Mouse (Mus musculus): ENCODE results near the gene Nt5c2. TPM values are rescaled to one million over a fixed set of nuclear protein-coding genes. Genes with fewer than 3 reads are reported as not detected.

Gene Nt5c2
- polyA plus RNA-seq, 1 experiment from 2014 or later = 142 TPM

- 0 out of 2 replicates have a peak, but pooled peaks have one; percentile 45 for ATAC-seq (replicated peaks; ENCODE audit: extremely low read depth, insufficient read depth, low FRiP score)
- peak overlapping the region; percentile 33 for H3K4me2 ChIP-seq (ENCODE audit: low read depth, low read length)
- H3K4me1 ChIP-seq (ENCODE audit: control insufficient read depth, insufficient read depth, low read length) = peaks cover 9% of the 10 kb centered on the region
- no peaks in the 10 kb centered on the region for H3K9me3 ChIP-seq (replicated peaks; ENCODE audit: control insufficient read depth, low read length)
- peak overlapping the region; percentile 34 for H3K27ac ChIP-seq (ENCODE audit: low read length)
- no peak overlapping the region for H3K9ac ChIP-seq (ENCODE audit: low read length)
- no peaks in the 10 kb centered on the region for H3K36me3 ChIP-seq (ENCODE audit: control insufficient read depth, insufficient read depth)
- no peak overlapping the region for H3K4me3 ChIP-seq (ENCODE audit: low read length)
- whole genome bisulfite sequencing = 58% methylated on average over 16 of the region's 16 CpGs
- no peaks in the 10 kb centered on the region for H3K27me3 ChIP-seq (ENCODE audit: control insufficient read depth, insufficient read depth, low read length)
Measured at GRCm38 (mm10) chr19:46988231-46989087, 26.5 kb downstream of the Nt5c2 start.

GRCm38 (mm10) chr19:46987646-46988045, 27.3 kb downstream of the Nt5c2 start:
- Histone ChIP-seq H3K4me2 (ENCODE audit: low read depth, low read length) (no peak overlapping the region; the same call in 1 of the 2 replicates), H3K9ac (ENCODE audit: low read length) (no peak overlapping the region), H3K9me3 (replicated peaks; ENCODE audit: control insufficient read depth, low read length) (no peaks in the 10 kb centered on the region), H3K36me3 (ENCODE audit: control insufficient read depth, insufficient read depth) (no peaks in the 10 kb centered on the region), H3K4me1 (ENCODE audit: control insufficient read depth, insufficient read depth, low read length) (peaks cover 9% of the 10 kb centered on the region), H3K27me3 (ENCODE audit: control insufficient read depth, insufficient read depth, low read length) (no peaks in the 10 kb centered on the region), H3K27ac (ENCODE audit: low read length) (no peak overlapping the region), H3K4me3 (ENCODE audit: low read length) (no peak overlapping the region)
- 50% methylated on average over 6 of the region's 6 CpGs for WGBS
- no peak for ATAC-seq (replicated peaks; ENCODE audit: extremely low read depth, insufficient read depth, low FRiP score)

- no peaks in the 10 kb centered on the region for H3K9me3 ChIP-seq (replicated peaks; ENCODE audit: control insufficient read depth, low read length)
- H3K27ac ChIP-seq (ENCODE audit: low read length) = no peak overlapping the region
- H3K36me3 ChIP-seq (ENCODE audit: control insufficient read depth, insufficient read depth) = no peaks in the 10 kb centered on the region
- no peak for ATAC-seq (replicated peaks; ENCODE audit: extremely low read depth, insufficient read depth, low FRiP score)
- 79% methylated on average over 13 of the region's 13 CpGs for WGBS
- H3K4me1 ChIP-seq (ENCODE audit: control insufficient read depth, insufficient read depth, low read length) = peaks cover 9% of the 10 kb centered on the region
- no peak overlapping the region for H3K4me3 ChIP-seq (ENCODE audit: low read length)
- no peak overlapping the region for H3K9ac ChIP-seq (ENCODE audit: low read length)
- H3K27me3 ChIP-seq (ENCODE audit: control insufficient read depth, insufficient read depth, low read length) = no peaks in the 10 kb centered on the region
- H3K4me2 ChIP-seq (ENCODE audit: low read depth, low read length) = no peak overlapping the region
Measured at GRCm38 (mm10) chr19:46984726-46985622, 30.0 kb downstream of the Nt5c2 start.

GRCm38 (mm10) chr19:46983966-46984380, 31.0 kb downstream of the Nt5c2 start:
- Histone ChIP-seq H3K9ac (ENCODE audit: low read length) (no peak overlapping the region), H3K4me3 (ENCODE audit: low read length) (no peak overlapping the region), H3K4me2 (ENCODE audit: low read depth, low read length) (no peak overlapping the region), H3K27ac (ENCODE audit: low read length) (no peak overlapping the region), H3K36me3 (ENCODE audit: control insufficient read depth, insufficient read depth) (no peaks in the 10 kb centered on the region), H3K9me3 (replicated peaks; ENCODE audit: control insufficient read depth, low read length) (no peaks in the 10 kb centered on the region), H3K27me3 (ENCODE audit: control insufficient read depth, insufficient read depth, low read length) (no peaks in the 10 kb centered on the region), H3K4me1 (ENCODE audit: control insufficient read depth, insufficient read depth, low read length) (peaks cover 13% of the 10 kb centered on the region)
- ATAC-seq (replicated peaks; ENCODE audit: extremely low read depth, insufficient read depth, low FRiP score) = no peak
- 46% methylated on average over 11 of the region's 11 CpGs for WGBS

- no peaks in the 10 kb centered on the region for H3K9me3 ChIP-seq (replicated peaks; ENCODE audit: control insufficient read depth, low read length)
- H3K27me3 ChIP-seq (ENCODE audit: control insufficient read depth, insufficient read depth, low read length) = no peaks in the 10 kb centered on the region
- H3K4me2 ChIP-seq (ENCODE audit: low read depth, low read length) = no peak overlapping the region
- no peaks in the 10 kb centered on the region for H3K36me3 ChIP-seq (ENCODE audit: control insufficient read depth, insufficient read depth)
- H3K27ac ChIP-seq (ENCODE audit: low read length) = no peak overlapping the region
- ATAC-seq (replicated peaks; ENCODE audit: extremely low read depth, insufficient read depth, low FRiP score) = no peak
- 60% methylated on average over 14 of the region's 14 CpGs for WGBS
- H3K4me3 ChIP-seq (ENCODE audit: low read length) = no peak overlapping the region
- peaks cover 13% of the 10 kb centered on the region for H3K4me1 ChIP-seq (ENCODE audit: control insufficient read depth, insufficient read depth, low read length)
- H3K9ac ChIP-seq (ENCODE audit: low read length) = 0 out of 2 replicates have a peak overlapping the region, but pooled peaks have one; percentile 5
Measured at GRCm38 (mm10) chr19:46983352-46983965, 31.5 kb downstream of the Nt5c2 start.

GRCm38 (mm10) chr19:46981462-46981861, 33.5 kb downstream of the Nt5c2 start:
- Histone ChIP-seq H3K4me2 (ENCODE audit: low read depth, low read length) (no peak overlapping the region), H3K4me1 (ENCODE audit: control insufficient read depth, insufficient read depth, low read length) (peaks cover 13% of the 10 kb centered on the region), H3K27me3 (ENCODE audit: control insufficient read depth, insufficient read depth, low read length) (no peaks in the 10 kb centered on the region), H3K4me3 (ENCODE audit: low read length) (no peak overlapping the region), H3K9ac (ENCODE audit: low read length) (no peak overlapping the region), H3K9me3 (replicated peaks; ENCODE audit: control insufficient read depth, low read length) (no peaks in the 10 kb centered on the region), H3K27ac (ENCODE audit: low read length) (no peak overlapping the region), H3K36me3 (ENCODE audit: control insufficient read depth, insufficient read depth) (no peaks in the 10 kb centered on the region)
- ATAC-seq (replicated peaks; ENCODE audit: extremely low read depth, insufficient read depth, low FRiP score) = no peak
- 50% methylated on average over 6 of the region's 6 CpGs for WGBS

GRCm38 (mm10) chr19:46979781-46980105, 35.2 kb downstream of the Nt5c2 start:
- H3K36me3 ChIP-seq (ENCODE audit: control insufficient read depth, insufficient read depth) = no peaks in the 10 kb centered on the region
- no peak overlapping the region for H3K9ac ChIP-seq (ENCODE audit: low read length)
- no peaks in the 10 kb centered on the region for H3K9me3 ChIP-seq (replicated peaks; ENCODE audit: control insufficient read depth, low read length)
- H3K27ac ChIP-seq (ENCODE audit: low read length) = no peak overlapping the region
- H3K4me3 ChIP-seq (ENCODE audit: low read length) = no peak overlapping the region
- 55% methylated on average over 3 of the region's 3 CpGs for WGBS
- H3K4me1 ChIP-seq (ENCODE audit: control insufficient read depth, insufficient read depth, low read length) = peaks cover 19% of the 10 kb centered on the region
- H3K27me3 ChIP-seq (ENCODE audit: control insufficient read depth, insufficient read depth, low read length) = no peaks in the 10 kb centered on the region
- H3K4me2 ChIP-seq (ENCODE audit: low read depth, low read length) = no peak overlapping the region
- ATAC-seq (replicated peaks; ENCODE audit: extremely low read depth, insufficient read depth, low FRiP score) = no peak

GRCm38 (mm10) chr19:46978920-46979780, 35.8 kb downstream of the Nt5c2 start:
- 73% methylated on average over 17 of the region's 17 CpGs for WGBS
- H3K27me3 ChIP-seq (ENCODE audit: control insufficient read depth, insufficient read depth, low read length) = no peaks in the 10 kb centered on the region
- no peaks in the 10 kb centered on the region for H3K36me3 ChIP-seq (ENCODE audit: control insufficient read depth, insufficient read depth)
- ATAC-seq (replicated peaks; ENCODE audit: extremely low read depth, insufficient read depth, low FRiP score) = no peak
- H3K4me3 ChIP-seq (ENCODE audit: low read length) = no peak overlapping the region
- peaks cover 19% of the 10 kb centered on the region for H3K4me1 ChIP-seq (ENCODE audit: control insufficient read depth, insufficient read depth, low read length)
- H3K9me3 ChIP-seq (replicated peaks; ENCODE audit: control insufficient read depth, low read length) = no peaks in the 10 kb centered on the region
- H3K9ac ChIP-seq (ENCODE audit: low read length) = no peak overlapping the region
- no peak overlapping the region for H3K4me2 ChIP-seq (ENCODE audit: low read depth, low read length)
- H3K27ac ChIP-seq (ENCODE audit: low read length) = no peak overlapping the region
